Mouse (Mus musculus) bone marrow macrophage, adult 2 months (primary cell): ENCODE data around the gene Cdkn3.

Experiments
- CTCF ChIP-seq: IDR thresholded peaks from 2 replicates; pipeline ENCODE4 v1.5.1; 2012; ENCODE audit warnings: low read depth, mild to moderate bottlenecking, low read length, moderate library complexity
- POLR2A ChIP-seq: IDR thresholded peaks from 2 replicates; pipeline ENCODE4 v1.6.1; 2012; ENCODE audit warnings: mild to moderate bottlenecking, low read depth, low read length, borderline replicate concordance

GRCm38 (mm10) chr14:46781086-46781485 lies 20.7 kb downstream of the Cdkn3 start:
- TF ChIP-seq CTCF (no peak), POLR2A (no peak)
